Mouse (Mus musculus): ENCODE data around the gene Atxn2. TPM values are rescaled to one million over a fixed set of nuclear protein-coding genes. Genes with fewer than 3 reads are reported as not detected.

Atxn2 gene
- polyA plus RNA-seq, 1 experiment from 2014 or later, result 115 TPM

GRCm38 (mm10) chr5:121696761-121697160 lies 14.4 kb upstream of the Atxn2 start:
- 88% methylated on average over 6 of the region's 6 CpGs for WGBS (ENCODE audit: missing documents)

DNA sequence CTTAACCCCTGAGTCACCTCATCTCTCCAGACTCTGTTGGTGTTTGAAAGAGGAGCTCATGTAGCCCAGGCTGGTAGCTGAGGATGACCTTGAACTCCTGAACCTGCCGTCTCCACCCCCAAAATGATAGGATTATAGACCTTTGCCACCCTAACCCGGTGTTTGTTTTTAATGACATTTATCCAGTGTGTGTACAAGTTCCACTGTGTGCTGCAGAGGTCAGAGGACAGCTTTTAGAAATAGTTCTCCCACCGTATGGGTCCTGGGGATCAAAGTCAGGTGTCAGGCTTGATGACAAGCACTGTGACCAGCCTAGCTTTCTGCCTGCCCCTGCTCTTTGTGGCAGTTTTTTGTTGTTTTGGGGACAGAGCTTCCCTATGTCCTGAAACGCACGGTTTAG lies 11.2 kb upstream of the Atxn2 start:
- 84% methylated on average over 5 of the region's 5 CpGs for WGBS (ENCODE audit: missing documents)
- no peak overlapping the region for H3K27ac ChIP-seq
- no peaks in the 10 kb centered on the region for H3K79me2 ChIP-seq (ENCODE audit: inconsistent target)

More at GRCm38 (mm10) chr5:121696761-121697160, 14.4 kb upstream of the Atxn2 start:
- H3K27ac ChIP-seq, result no peak overlapping the region
- H3K4me3 ChIP-seq (ENCODE audit: inconsistent target), result no peak overlapping the region
- H3K79me2 ChIP-seq (ENCODE audit: inconsistent target), result no peaks in the 10 kb centered on the region
- no peaks in the 10 kb centered on the region for H3K36me3 ChIP-seq (ENCODE audit: inconsistent target)

GRCm38 (mm10) chr5:121700496-121700895 lies 10.6 kb upstream of the Atxn2 start:
- no peak overlapping the region for H3K4me3 ChIP-seq (ENCODE audit: inconsistent target)
- H3K79me2 ChIP-seq (ENCODE audit: inconsistent target), result no peaks in the 10 kb centered on the region
- no peak overlapping the region for H3K27ac ChIP-seq
- no peaks in the 10 kb centered on the region for H3K36me3 ChIP-seq (ENCODE audit: inconsistent target)
- 89% methylated on average over 11 of the region's 11 CpGs for WGBS (ENCODE audit: missing documents)

More for the DNA sequence above, 11.2 kb upstream of the Atxn2 start:
- no peaks in the 10 kb centered on the region for H3K36me3 ChIP-seq (ENCODE audit: inconsistent target)
- no peak overlapping the region for H3K4me3 ChIP-seq (ENCODE audit: inconsistent target)

- Histone ChIP-seq H3K36me3 (ENCODE audit: inconsistent target) (no peaks in the 10 kb centered on the region), H3K27ac (no peak overlapping the region), H3K4me3 (ENCODE audit: inconsistent target) (no peak overlapping the region), H3K79me2 (ENCODE audit: inconsistent target) (no peaks in the 10 kb centered on the region)
- WGBS (ENCODE audit: missing documents), result 66% methylated on average over 8 of the region's 8 CpGs
These were observed 9.9 kb upstream of the Atxn2 start for GRCm38 (mm10) chr5:121701111-121701769.

DNA sequence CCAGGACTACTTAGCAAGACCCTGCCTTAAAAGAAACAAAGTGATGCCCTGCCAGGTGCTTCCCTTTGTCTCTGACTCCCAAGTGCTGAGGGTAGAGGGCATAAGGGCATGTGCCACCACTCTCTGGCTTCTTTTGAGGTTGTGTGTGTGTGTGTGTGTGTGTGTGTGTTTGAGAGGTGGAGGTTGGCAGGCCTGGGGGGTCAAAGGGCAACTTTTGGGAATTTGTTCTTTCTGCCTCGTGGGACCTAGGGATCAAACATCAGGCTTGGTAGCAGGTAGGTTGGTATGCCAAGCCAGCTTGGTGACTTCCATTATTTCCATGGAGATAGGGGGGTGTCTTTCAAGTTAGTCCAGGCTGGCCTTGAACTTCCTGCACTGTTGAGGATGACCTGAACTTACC lies 7.8 kb upstream of the Atxn2 start:
- no peaks in the 10 kb centered on the region for H3K36me3 ChIP-seq (ENCODE audit: inconsistent target)
- 90% methylated on average over 1 of the region's 1 CpGs for WGBS (ENCODE audit: missing documents)
- no peaks in the 10 kb centered on the region for H3K79me2 ChIP-seq (ENCODE audit: inconsistent target)
- H3K27ac ChIP-seq, result no peak overlapping the region
- H3K4me3 ChIP-seq (ENCODE audit: inconsistent target), result no peak overlapping the region

DNA sequence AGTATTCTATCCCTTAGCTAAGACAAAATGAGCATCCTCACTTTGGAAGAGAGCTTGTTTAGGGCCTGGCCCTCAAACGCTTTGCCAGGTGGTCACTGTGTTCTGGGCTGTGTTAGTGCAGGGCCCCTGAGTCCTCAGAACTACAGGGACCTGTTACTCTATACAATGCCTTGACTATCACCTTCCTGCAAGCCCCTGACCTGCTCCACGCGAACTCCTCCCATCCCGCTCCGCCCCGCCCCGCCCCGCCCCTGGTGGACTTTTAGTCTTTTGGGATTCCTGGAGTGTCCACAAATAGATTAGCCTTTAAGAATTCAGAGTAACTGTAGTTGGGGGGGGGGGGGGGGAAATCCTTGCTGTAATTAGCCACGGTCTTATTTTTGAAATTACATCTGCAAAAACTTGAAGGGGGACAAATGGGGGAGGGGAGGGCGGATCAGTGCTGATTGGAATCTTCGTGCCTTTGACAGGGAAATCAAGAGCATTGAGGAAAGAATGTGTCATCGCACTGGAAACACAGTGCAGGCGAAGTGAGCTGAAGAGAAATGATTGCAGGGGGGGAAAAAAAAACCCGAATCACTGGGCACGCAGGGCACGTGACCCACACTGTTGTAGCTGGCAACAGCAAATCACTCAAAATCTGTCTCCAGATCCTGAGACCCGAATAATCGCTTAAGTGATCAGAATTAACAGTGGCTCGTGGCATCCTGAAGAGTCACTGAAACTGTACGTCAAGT lies 6.5 kb upstream of the Atxn2 start:
- H3K36me3 ChIP-seq (ENCODE audit: inconsistent target), result no peaks in the 10 kb centered on the region
- H3K27ac ChIP-seq, result no peak overlapping the region
- no peaks in the 10 kb centered on the region for H3K79me2 ChIP-seq (ENCODE audit: inconsistent target)
- no peak overlapping the region for H3K4me3 ChIP-seq (ENCODE audit: inconsistent target)
- WGBS (ENCODE audit: missing documents), result 26% methylated on average over 13 of the region's 20 CpGs

DNA sequence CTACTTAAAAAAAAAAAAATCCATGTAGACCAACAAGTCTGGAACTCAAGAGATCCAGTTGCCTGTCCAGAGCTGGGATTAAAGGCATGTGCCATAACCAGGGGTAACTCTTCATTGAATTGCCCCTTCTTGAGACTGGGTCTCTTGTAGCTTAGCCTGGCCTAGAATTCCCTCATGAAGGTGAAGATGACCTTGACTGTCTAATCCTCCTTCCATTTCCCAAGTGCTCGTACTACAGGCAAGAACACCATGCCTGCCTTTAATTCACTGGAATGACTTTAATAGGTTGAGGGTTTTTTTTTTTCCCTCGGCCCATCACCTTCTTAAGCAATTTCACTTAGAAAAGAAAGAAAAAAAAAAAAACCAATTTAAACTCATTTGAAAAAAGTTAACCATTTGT lies 735 bp upstream of the Atxn2 start:
- 92% methylated on average over 1 of the region's 2 CpGs for WGBS (ENCODE audit: missing documents)
- Histone ChIP-seq H3K79me2 (ENCODE audit: inconsistent target) (peaks cover 30% of the 10 kb centered on the region), H3K27ac (peak overlapping the region; percentile 67; the same call in 1 of the 2 replicates), H3K36me3 (ENCODE audit: inconsistent target) (no peaks in the 10 kb centered on the region), H3K4me3 (ENCODE audit: inconsistent target) (peak overlapping the region; percentile 38)

GRCm38 (mm10) chr5:121710851-121711173 lies 325 bp upstream of the Atxn2 start:
- Histone ChIP-seq H3K27ac (peak overlapping the region; percentile 67), H3K79me2 (ENCODE audit: inconsistent target) (peaks cover 35% of the 10 kb centered on the region), H3K4me3 (ENCODE audit: inconsistent target) (peak overlapping the region; percentile 38), H3K36me3 (ENCODE audit: inconsistent target) (no peaks in the 10 kb centered on the region)
- under 1% methylated on average over 12 of the region's 12 CpGs for WGBS (ENCODE audit: missing documents)

DNA sequence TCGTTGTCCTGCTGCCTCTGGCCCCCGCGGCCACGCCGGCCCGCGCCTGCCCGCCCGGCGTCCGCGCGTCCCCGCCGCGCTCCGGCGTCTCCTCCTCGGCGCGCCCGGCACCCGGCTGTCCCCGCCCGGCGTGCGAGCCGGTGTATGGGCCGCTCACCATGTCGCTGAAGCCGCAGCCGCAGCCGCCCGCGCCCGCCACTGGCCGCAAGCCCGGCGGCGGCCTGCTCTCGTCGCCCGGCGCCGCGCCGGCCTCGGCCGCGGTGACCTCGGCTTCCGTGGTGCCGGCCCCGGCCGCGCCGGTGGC lies 743 bp downstream of the Atxn2 start:
- 0% methylated on average over 33 of the region's 57 CpGs for WGBS (ENCODE audit: missing documents)
- peaks cover 45% of the 10 kb centered on the region for H3K79me2 ChIP-seq (ENCODE audit: inconsistent target)
- no peak overlapping the region for H3K4me3 ChIP-seq (ENCODE audit: inconsistent target)
- H3K36me3 ChIP-seq (ENCODE audit: inconsistent target), result no peaks in the 10 kb centered on the region
- H3K27ac ChIP-seq, result no peak overlapping the region

GRCm38 (mm10) chr5:121712232-121712933 lies 1.2 kb downstream of the Atxn2 start:
- WGBS (ENCODE audit: missing documents), result 1% methylated on average over 50 of the region's 66 CpGs
- peak overlapping the region; percentile 43 for H3K4me3 ChIP-seq (ENCODE audit: inconsistent target)
- H3K36me3 ChIP-seq (ENCODE audit: inconsistent target), result no peaks in the 10 kb centered on the region
- H3K27ac ChIP-seq, result no peak overlapping the region
- H3K79me2 ChIP-seq (ENCODE audit: inconsistent target), result peaks cover 50% of the 10 kb centered on the region

DNA sequence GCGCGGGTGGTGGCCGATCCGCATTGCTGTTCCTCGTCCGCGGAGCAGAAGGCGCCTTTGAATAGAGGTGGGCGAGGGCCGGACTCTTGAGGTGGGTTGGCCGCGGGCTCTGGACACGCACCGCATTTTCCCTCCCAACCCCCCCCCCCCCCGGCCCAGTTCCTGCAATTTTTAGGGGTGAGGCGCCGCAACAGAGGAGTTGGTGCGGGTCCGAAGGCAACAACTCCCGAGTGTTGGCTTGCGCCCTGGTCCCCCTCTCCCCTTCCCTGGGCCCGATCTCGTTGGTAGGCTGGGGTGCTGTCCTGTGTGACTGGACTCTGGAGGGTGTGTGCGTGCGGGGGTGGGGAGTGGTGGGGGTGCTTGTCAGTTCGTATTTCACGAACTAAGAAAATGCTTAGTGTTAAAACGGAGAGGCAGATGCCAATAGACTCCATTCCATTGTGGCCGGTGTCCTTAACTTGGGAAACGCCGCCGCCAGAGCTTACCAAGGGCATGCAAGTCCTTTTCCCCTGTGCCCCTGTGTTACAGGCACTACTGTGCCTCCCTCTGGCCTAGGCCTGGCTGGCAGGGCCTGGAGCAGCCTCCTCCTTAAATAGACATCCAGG lies 1.9 kb downstream of the Atxn2 start:
- 8% methylated on average over 27 of the region's 32 CpGs for WGBS (ENCODE audit: missing documents)
- Histone ChIP-seq H3K36me3 (ENCODE audit: inconsistent target) (no peaks in the 10 kb centered on the region), H3K27ac (no peak overlapping the region), H3K4me3 (ENCODE audit: inconsistent target) (peak overlapping the region; percentile 43), H3K79me2 (ENCODE audit: inconsistent target) (peaks cover 57% of the 10 kb centered on the region)

DNA sequence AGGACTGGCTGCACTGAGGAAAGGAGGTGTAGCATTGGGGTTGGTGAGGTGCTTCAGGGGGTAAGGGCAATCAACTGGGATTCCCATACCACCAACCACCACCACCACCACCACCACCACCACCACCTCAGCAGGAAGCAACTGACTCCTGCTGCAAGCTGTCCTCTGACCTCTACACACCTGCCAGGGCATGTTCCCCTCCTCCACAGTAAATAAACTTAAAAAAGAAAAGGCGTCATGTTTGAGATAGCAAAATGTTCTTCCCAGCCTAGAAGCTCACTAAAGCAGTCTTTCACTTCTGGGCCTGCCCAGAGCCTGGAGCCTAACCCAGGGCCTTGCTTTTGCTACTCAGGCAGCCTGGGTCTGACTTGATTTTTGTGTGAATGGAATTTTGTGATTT lies 3.2 kb downstream of the Atxn2 start:
- Histone ChIP-seq H3K79me2 (ENCODE audit: inconsistent target) (peaks cover 70% of the 10 kb centered on the region), H3K27ac (no peak overlapping the region), H3K4me3 (ENCODE audit: inconsistent target) (no peak overlapping the region), H3K36me3 (ENCODE audit: inconsistent target) (no peaks in the 10 kb centered on the region)
- WGBS (ENCODE audit: missing documents), result 88% methylated on average over 1 of the region's 1 CpGs

GRCm38 (mm10) chr5:121714928-121715327 lies 3.8 kb downstream of the Atxn2 start:
- no peaks in the 10 kb centered on the region for H3K36me3 ChIP-seq (ENCODE audit: inconsistent target)
- no peak overlapping the region for H3K27ac ChIP-seq
- 71% methylated on average over 6 of the region's 6 CpGs for WGBS (ENCODE audit: missing documents)
- H3K4me3 ChIP-seq (ENCODE audit: inconsistent target), result no peak overlapping the region
- H3K79me2 ChIP-seq (ENCODE audit: inconsistent target), result peaks cover 76% of the 10 kb centered on the region

DNA sequence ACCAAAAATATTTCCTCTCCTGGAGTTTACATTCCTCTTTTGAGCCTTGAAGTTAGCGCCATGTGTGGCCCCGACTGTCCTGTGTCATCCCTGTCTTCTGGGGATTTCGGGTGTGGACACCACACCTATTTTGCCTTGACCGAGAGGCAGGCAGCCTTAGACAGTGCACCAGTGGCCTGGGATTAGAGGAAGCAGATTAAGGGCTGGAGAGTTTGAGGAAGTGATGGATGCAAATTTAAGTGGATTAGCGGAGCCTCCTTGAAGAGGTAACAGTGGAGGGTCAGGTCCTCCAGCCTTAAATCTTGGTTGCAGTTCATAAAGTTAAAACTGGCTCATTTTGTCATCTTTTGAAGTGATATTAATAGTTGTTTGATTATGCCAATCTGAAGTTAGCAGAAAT lies 7.3 kb downstream of the Atxn2 start:
- Histone ChIP-seq H3K4me3 (ENCODE audit: inconsistent target) (no peak overlapping the region), H3K36me3 (ENCODE audit: inconsistent target) (no peaks in the 10 kb centered on the region), H3K27ac (no peak overlapping the region), H3K79me2 (ENCODE audit: inconsistent target) (peaks cover 100% of the 10 kb centered on the region)
- WGBS (ENCODE audit: missing documents), result 81% methylated on average over 5 of the region's 5 CpGs
